Mouse (Mus musculus) midbrain, embryonic 14.5 days (tissue): ENCODE data around the gene Phkb. TPM values are rescaled to one million over a fixed set of nuclear protein-coding genes. Genes with fewer than 3 reads are reported as not detected.

Source experiments
- ATAC-seq: fragments of 200-750 bp; cut with Nextera tagmentation; 2 replicates; pipeline ENCODE4 v1.8.0; 2017; ENCODE audit warnings: moderate number of reproducible peaks, moderate library complexity; ENCODE audit not compliant: low FRiP score, low TSS enrichment
- DNase-seq: peaks from one replicate; pipeline ENCODE4 v3.0.0-alpha.2; 2015
- H3K27ac ChIP-seq: fragments of 300-500 bp; sonication (generic); replicated peaks from 2 replicates; pipeline ENCODE4 v1.5.1; 2014; ENCODE audit warnings: mild to moderate bottlenecking, low read depth, low read length, moderate library complexity
- H3K27me3 ChIP-seq: fragments of 300-500 bp; sonication (generic); 2 replicates; pipeline ENCODE4 v1.6.1; 2014; ENCODE audit warnings: low read length, control low read depth, mixed read lengths; ENCODE audit not compliant: control insufficient read depth, insufficient read depth
- H3K36me3 ChIP-seq: fragments of 300-500 bp; sonication (generic); 2 replicates; pipeline ENCODE4 v1.6.1; 2014; ENCODE audit warnings: low read length, control low read depth; ENCODE audit not compliant: control insufficient read depth, insufficient read depth
- H3K4me1 ChIP-seq: fragments of 300-500 bp; sonication (generic); 2 replicates; pipeline ENCODE4 v1.6.1; 2014; ENCODE audit warnings: mild to moderate bottlenecking, antibody characterized with exemption, low read length, control low read depth; ENCODE audit not compliant: control insufficient read depth, insufficient read depth
- H3K4me2 ChIP-seq: fragments of 300-500 bp; sonication (generic); 2 replicates; pipeline ENCODE4 v1.6.1; 2014; ENCODE audit warnings: mild to moderate bottlenecking, low read length, moderate library complexity
- H3K4me3 ChIP-seq: fragments of 300-500 bp; sonication (generic); replicated peaks from 2 replicates; pipeline ENCODE4 v1.5.1; 2014; ENCODE audit warnings: low read depth, low read length
- H3K9ac ChIP-seq: fragments of 300-500 bp; sonication (generic); replicated peaks from 2 replicates; pipeline ENCODE4 v1.6.1; 2014; ENCODE audit warnings: mild to moderate bottlenecking, low read length, moderate library complexity
- H3K9me3 ChIP-seq: fragments of 300-500 bp; sonication (generic); 2 replicates; pipeline ENCODE4 v1.6.1; 2016; ENCODE audit warnings: low read length, control low read depth, mixed read lengths; ENCODE audit not compliant: control insufficient read depth
- WGBS: fragments of 180-500 bp; shearing (Covaris S2); extraction: QIAGEN DNeasy Blood & Tissue Kit; methylation state at CpG from one replicate; pipeline ENCODE4 v1.1.7; 2014; 5-methylcytosine and 5-hydroxymethylcytosine counted together
- polyA plus RNA-seq: library from polyadenylated mRNA; unstranded; fragments of >200 nt; fragmentation: Nextera tagmentation; extraction: Ambion mirVana; gene quantifications from 2 replicates; pipeline ENCODE4 v1.2.1, GENCODE M21; 2014

Gene Phkb
- polyA plus RNA-seq, 1 experiment from 2014 or later = 41.3 TPM

- no peak overlapping the region for H3K4me3 ChIP-seq
- no peak for ATAC-seq
- no peaks in the 10 kb centered on the region for H3K4me1 ChIP-seq
- no peak overlapping the region for H3K9ac ChIP-seq
- H3K36me3 ChIP-seq = no peaks in the 10 kb centered on the region
- 94% methylated on average over 2 of the region's 2 CpGs for WGBS
- H3K27ac ChIP-seq = no peak overlapping the region
- H3K4me2 ChIP-seq = no peak overlapping the region
- no peak for DNase-seq
- no peaks in the 10 kb centered on the region for H3K27me3 ChIP-seq
- no peaks in the 10 kb centered on the region for H3K9me3 ChIP-seq
Observed at GRCm38 (mm10) chr8:86086791-86087190, 246.0 kb downstream of the Phkb start.

- Histone ChIP-seq H3K4me2 (no peak overlapping the region), H3K27ac (no peak overlapping the region), H3K9me3 (no peaks in the 10 kb centered on the region), H3K9ac (no peak overlapping the region), H3K4me1 (no peaks in the 10 kb centered on the region), H3K4me3 (no peak overlapping the region), H3K27me3 (no peaks in the 10 kb centered on the region), H3K36me3 (no peaks in the 10 kb centered on the region)
- DNase-seq (no peak), ATAC-seq (no peak)
- WGBS = 87% methylated on average over 1 of the region's 1 CpGs
Observed at GRCm38 (mm10) chr8:86087468-86087867, 246.7 kb downstream of the Phkb start.

- Histone ChIP-seq H3K27me3 (no peaks in the 10 kb centered on the region), H3K27ac (no peak overlapping the region), H3K4me2 (no peak overlapping the region), H3K9me3 (no peaks in the 10 kb centered on the region), H3K4me1 (no peaks in the 10 kb centered on the region), H3K36me3 (no peaks in the 10 kb centered on the region), H3K9ac (no peak overlapping the region), H3K4me3 (no peak overlapping the region)
- 90% methylated on average over 10 of the region's 10 CpGs for WGBS
- DNase-seq (peak; percentile 9), ATAC-seq (no peak)
Observed at GRCm38 (mm10) chr8:86090666-86091065, 249.9 kb downstream of the Phkb start.

Other genes starting within 250 kb of the Phkb start
- gene Neto2, start 140.0 kb upstream of the Phkb start, polyA plus RNA-seq = 82.0 and 93.1 TPM in 2 replicates
- 195 and 233 TPM in 2 replicates for gene Itfg1, start within 50 bp of the Phkb start, polyA plus RNA-seq